Mouse (Mus musculus) spleen, postnatal 14 days (tissue): Measurements from ENCODE around the gene Gm10100.
"Not testable (repeated sequence)": the region's sequence is repeated elsewhere in the genome, so short reads cannot be mapped to it uniquely, and the experiment has no call there.

Experiments
- DNase-seq, 2 experiments: peaks; one replicate each; pipeline ENCODE4 v3.0.0; 2021 to 2022; ENCODE audit warnings: low spot score in 2 of 2

Gene Gm10100

DNA sequence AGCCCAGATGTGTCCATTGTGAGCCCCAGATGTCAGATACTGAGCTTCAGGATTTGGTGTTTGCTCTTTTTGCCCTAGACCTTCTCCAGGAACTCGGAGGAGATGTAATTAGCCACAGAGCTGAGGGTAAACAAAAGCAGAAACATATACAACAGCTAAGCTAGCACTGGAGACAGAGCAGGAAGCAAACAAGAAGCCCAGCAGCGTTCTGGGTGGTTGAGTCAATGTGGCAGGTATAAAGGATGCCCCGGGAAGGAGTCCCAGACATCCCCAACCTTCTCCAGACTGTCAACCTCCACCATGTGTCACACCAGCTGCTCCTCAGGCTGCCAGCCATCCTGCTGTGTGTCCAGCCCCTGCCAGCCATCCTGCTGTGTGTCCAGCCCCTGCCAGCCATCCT, at the start of gene Gm10100:
TSS of gene Gm10100 (plus strand) at position 301 of the 400 bp plus-strand sequence.
- no peak for DNase-seq

- peak in 1 of 2 experiments; percentile 14 for DNase-seq
Observed at GRCm38 (mm10) chr10:77677562-77677961, 48.7 kb upstream of the Gm10100 start.

DNA sequence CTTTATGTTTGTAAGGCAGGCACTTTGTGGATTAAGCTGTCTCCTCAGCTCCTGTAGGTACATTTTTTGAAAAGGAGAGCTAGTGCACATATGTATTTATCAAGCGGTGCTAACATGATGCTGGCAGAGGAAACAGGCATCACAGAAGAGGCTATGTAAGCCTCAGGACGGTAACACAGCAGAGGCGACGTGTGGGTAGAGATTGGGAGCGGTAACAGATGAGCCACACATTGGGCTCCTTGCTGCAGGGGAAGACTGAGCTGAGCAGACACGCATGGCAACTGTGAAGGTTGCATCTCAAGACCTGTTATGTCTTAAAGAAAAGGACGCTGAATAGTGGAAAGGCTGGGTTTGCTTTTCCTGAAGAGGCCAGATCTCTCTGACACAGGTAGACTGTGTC, 43.3 kb upstream of the Gm10100 start:
- no peak for DNase-seq

DNA sequence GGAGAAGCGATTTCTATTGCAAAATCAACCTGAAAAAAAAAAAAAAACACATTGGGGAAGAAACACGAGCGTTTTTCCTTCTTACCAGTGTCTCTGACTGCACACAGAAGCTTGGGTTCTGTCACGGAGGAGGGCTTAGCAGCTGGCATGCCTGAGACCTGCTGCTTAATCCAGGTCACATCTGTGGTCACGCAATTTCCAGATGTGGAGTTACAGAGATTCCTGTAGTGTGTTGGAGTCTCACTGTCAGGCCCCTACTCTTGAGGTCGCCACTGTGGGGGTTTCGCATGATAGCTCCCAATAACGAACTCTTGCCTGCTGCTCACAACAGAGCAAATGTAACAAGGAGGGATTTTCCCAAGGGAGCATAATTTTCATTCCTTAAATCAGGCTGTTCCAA, 42.1 kb upstream of the Gm10100 start:
- no peak for DNase-seq

- DNase-seq, result no peak
Observed at GRCm38 (mm10) chr10:77685895-77686664, 40.2 kb upstream of the Gm10100 start, which contains the start of gene Tspear. TSS of gene Tspear (plus strand) at chr10:77686569.

- DNase-seq, result no peak
Observed at GRCm38 (mm10) chr10:77687021-77687420, 39.3 kb upstream of the Gm10100 start.

GRCm38 (mm10) chr10:77690356-77690807, 35.9 kb upstream of the Gm10100 start, which contains the start of gene Gm19402:
TSS of gene Gm19402 (minus strand) at chr10:77690757.
- not testable (repeated sequence) for DNase-seq

DNA sequence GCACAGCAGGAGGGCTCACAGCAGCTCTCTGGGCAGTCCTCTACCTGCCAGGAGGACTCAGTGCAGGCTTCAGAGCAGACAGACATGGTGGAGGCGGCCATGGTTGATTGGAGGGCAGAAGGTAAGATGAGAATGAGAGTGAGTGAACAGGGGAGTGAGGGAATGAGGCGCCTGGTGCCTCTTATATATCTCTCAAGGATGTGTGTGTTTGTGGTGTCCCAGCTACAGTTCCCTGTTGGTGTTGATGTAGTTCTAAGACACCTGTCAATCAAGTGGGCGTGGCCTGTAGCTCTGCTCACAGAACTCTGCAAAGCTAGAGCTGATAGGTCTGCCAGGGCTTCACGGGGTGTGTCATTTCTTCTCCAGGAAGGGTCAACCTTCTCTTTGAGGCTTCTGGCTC, 29.2 kb upstream of the Gm10100 start, which contains the start of gene Gm9508:
TSS of gene Gm9508 (minus strand) at position 101 of the 400 bp plus-strand sequence.
- no peak for DNase-seq

DNA sequence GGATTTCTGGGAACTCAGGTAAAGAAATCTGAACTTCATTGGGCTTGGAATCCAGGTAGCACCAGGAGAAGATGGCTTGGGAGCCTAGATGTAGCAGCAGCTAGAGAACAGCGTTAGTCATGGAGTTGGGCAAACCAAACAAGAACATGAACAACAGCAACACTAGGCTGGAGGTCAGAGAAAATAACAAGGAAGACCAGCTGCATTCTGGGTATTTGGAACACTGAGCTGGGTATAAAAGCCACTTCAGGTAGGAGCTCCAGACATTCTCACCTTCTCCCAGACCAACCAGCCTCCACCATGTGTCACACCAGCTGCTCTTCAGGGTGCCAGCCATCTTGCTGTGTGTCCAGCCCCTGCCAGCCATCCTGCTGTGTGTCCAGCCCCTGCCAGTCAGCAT, 20.0 kb upstream of the Gm10100 start, which contains the start of gene Gm10272:
TSS of gene Gm10272 (plus strand) at position 301 of the 400 bp plus-strand sequence.
- no peak for DNase-seq

DNA sequence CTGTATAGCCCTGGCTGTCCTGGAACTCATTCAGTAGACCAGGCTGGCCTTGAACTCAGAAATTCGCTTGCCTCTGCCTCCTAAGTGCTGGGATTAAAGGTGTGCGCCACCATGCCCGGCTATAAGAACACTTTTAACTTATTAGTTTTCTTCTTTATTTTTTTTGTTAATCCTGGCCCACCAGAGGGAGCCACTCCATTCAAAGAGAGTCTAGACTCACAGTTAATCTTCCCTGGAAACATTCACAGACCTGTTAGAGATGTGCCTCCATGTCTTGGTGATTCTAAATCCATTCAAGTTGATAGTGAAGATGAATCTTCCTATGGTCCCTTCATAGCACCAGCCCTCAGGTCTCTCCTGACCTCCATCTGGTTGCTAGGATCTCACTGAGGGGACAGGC, 16.5 kb upstream of the Gm10100 start:
- no peak for DNase-seq

GRCm38 (mm10) chr10:77711157-77711556, 15.1 kb upstream of the Gm10100 start, which contains the start of gene Gm10024:
TSS of gene Gm10024 (plus strand) at chr10:77711457.
- not testable (repeated sequence) for DNase-seq

DNA sequence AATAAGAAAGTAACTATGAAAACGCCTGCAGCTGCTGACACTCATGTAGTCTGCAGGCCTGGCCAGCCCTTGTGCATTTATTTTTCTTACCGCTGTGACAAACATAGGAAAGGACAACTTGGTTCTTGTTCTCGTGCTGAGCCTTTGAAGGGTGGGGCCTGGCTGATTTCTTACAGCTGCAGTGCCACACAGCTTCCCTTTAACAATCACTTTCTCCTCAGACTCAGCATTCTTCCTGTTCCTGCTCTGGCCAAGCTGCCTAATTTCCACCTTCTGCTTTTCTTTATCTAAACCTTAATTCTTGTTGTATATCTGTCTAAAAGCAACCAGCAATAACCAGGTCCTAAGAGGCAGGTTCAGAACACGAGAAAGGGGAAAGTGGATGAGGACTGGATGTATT, 12.6 kb upstream of the Gm10100 start:
- no peak for DNase-seq

DNA sequence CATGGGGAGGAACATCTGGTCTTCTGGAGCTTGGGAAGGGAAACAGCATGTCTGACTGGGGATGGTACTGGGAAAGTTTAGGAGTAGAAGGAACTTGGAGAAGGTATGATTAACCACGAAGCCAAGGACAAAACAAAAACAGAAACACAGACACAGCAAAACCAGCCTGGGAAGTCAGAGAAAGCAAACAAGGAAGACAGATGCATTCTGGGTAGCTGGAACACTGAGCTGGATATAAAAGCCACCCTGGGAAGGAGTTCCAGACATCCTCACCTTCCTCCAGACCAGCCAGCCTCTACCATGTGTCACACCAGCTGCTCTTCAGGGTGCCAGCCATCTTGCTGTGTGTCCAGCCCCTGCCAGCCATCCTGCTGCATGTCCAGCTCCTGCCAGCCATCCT, 10.8 kb upstream of the Gm10100 start, which contains the start of gene Gm10142:
TSS of gene Gm10142 (plus strand) at position 301 of the 400 bp plus-strand sequence.
- no peak for DNase-seq

- DNase-seq, result not testable (repeated sequence)
Observed at GRCm38 (mm10) chr10:77720299-77720698, 6.0 kb upstream of the Gm10100 start, which contains the start of gene Krtap12-1. TSS of gene Krtap12-1 (plus strand) at chr10:77720599.

- DNase-seq, result no peak
Observed at GRCm38 (mm10) chr10:77724855-77725254, 1.4 kb upstream of the Gm10100 start.

DNA sequence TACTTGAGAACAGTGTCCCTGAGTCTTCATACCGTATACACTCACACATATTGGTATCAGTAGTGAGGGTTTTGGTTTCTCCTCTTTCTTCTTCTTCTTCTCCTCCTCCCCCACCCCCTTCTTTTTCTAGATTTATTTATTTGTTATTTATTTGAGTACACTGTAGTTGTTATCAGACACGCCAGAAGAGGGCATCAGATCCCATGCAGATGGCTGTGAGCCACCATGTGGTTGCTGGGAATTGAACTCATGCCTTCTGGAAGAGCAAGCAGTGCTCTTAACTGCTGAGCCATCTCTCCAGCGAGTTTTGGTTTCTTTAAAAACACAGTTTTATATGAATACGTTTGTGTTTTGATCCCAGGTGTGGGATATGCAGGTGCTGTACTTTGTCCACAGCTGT, 2.0 kb downstream of the Gm10100 start:
- no peak for DNase-seq

DNA sequence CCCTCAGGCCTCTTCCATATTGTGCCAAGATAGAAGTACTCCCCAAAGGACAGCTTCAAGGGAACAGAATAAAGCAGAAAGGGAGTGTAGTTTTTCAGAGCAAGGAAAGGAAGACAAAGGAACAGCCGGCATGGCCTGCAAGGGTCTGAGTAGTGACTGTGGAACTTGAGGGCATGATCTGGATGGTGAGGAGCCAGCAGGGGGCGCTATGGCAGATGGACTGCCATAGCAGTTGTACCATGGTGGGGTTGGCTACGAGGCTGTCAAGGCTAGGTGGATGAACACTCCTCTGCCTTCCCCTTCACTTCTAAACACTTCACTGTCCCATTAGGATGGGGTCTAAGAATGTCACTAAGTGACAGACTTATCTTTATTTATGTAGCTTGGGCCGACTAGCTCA, 3.0 kb downstream of the Gm10100 start:
- DNase-seq, result no peak

GRCm38 (mm10) chr10:77735928-77736327, 9.6 kb downstream of the Gm10100 start:
- no peak for DNase-seq

DNA sequence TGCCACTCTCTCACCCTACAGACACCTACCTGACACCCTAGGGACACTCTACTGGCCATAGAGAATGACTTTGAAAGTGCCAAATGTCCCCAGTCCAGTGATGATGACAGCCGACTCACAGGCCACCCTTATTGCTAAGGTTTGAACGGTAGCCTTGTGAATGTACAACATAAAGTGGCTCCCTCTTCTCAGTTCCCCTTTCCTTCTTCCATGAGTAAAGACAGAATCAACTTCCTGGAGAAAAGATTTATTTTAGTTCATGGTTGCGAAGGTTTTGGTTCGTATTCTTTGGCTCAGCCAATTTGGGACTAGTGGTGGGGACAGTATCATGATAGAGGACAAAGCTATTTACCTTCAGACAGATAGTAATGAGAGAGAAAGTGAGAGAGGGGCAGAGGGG, 12.6 kb downstream of the Gm10100 start:
- DNase-seq, result no peak

- DNase-seq, result not testable (repeated sequence)
Observed at GRCm38 (mm10) chr10:77741924-77742688, 15.8 kb downstream of the Gm10100 start, which contains the start of gene Gm18596. TSS of gene Gm18596 (minus strand) at chr10:77742638.

- DNase-seq, result not testable (repeated sequence)
Observed at GRCm38 (mm10) chr10:77750686-77751085, 24.4 kb downstream of the Gm10100 start.

DNA sequence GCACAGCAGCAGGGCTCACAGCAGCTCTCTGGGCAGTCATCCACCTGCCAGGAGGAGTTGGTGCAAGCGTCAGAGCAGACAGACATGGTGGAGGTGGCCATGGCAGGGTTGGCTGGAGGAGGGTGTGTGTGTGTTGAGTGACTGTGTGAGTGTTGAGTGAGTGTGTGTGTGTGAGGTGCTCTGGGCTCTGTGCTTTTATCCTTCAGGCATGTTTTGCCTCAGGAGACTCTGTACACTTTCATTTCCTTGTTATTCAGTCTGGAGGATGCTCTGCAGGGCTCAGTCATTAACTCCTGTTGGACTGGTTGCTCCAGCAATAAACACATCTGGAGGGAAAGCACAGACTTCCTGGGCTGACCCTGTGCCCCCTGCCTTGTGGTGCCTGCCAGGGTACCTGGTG, 25.0 kb downstream of the Gm10100 start, which contains the start of gene Gm9736:
TSS of gene Gm9736 (minus strand) at position 101 of the 400 bp plus-strand sequence.
- not testable (repeated sequence) for DNase-seq
